12 mouse cellular contexts compared by ENCODE assay signal in the genomic region with DNA sequence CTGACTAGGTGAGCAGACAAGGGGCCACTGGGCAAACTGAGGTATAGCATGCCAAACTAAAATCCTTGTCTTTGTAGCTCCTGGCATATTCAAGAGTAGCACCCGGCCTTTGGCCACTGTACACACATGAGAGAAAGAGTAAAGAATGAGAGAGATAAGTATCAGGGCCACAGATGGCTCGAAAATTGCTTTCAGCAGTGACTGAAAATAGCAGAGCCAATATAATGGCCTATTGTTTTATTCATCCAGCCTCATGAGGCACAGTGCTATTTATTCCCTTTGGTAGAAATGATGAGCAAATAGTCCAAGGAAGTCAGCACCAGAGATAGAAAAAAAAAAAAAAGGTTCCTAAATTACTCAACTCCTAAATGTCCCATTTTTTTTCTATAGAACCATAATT.
"Had no signal": no experiment of that assay in that cellular context is flagged by ENCODE, and none has a peak within 500 bp of the region (broad histone marks: within the 10 kb centered on the region; RNA-seq: fewer than 3 reads in every experiment).

No protein-coding gene starts in this region.

- DNase-seq: kidney, adult 2 months; kidney, postnatal 14 days; layer of hippocampus, postnatal 36 days; lung, adult 18-20 months; right cerebral cortex, postnatal 4 days; spleen, adult 18-20 months; thymus, adult 2 months; thymus, postnatal 25 days had no signal

- H3K4me3 ChIP-seq: kidney, embryonic 15.5 days; limb, embryonic 13.5 days; midbrain, embryonic 12.5 days had no signal

- H3K4me1 ChIP-seq: kidney, embryonic 15.5 days; limb, embryonic 13.5 days; midbrain, embryonic 12.5 days had no signal

- H3K27ac ChIP-seq: kidney, embryonic 15.5 days; limb, embryonic 13.5 days; liver, embryonic 14.5 days; midbrain, embryonic 12.5 days had no signal
